In the genomic region with DNA sequence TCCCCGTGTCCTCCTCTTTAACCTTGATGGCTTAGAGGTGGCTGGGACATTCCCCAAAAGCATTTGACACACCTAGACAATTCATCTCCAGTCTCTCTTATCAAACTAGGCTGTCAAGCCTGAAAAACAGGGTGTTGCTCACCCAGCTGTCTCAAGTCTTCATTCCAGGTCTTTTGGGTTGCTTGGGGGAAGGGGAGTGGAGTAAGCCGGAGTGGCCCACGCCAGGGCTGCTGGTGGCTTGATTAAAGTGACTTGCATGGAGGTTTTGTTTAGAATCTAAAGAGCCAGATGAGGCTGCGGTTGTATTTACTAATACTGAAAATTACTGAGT, we compare ENCODE assay signal across 9 mouse cellular contexts.
A peak's percentile ranks its signal among the peaks of the same experiment; 100 is the strongest.
DNase-seq lines count a peak whose midpoint lies in the region; ATAC-seq and TF ChIP-seq lines count a peak whose summit lies in the region.
"Had no signal": no experiment of that assay in that cellular context is flagged by ENCODE, and none has a peak within 500 bp of the region (broad histone marks: within the 10 kb centered on the region; RNA-seq: fewer than 3 reads in every experiment).

No protein-coding gene starts in this region.

- TF ChIP-seq CTCF in cortical plate, adult 2 months (IDR thresholded peaks at IDR 0.05; ENCODE audit: extremely low read depth, insufficient read depth, low read length) = no peak

- H3K9me3 ChIP-seq in heart, embryonic 16.5 days (replicated peaks; ENCODE audit: control insufficient read depth, low read length) = no peaks in the 10 kb centered on the region
- no peaks in the 10 kb centered on the region for H3K9me3 ChIP-seq in hindbrain, embryonic 14.5 days (ENCODE audit: control insufficient read depth, low read length)
- H3K9me3 ChIP-seq in midbrain, embryonic 11.5 days (ENCODE audit: control insufficient read depth, low read length) = no peaks in the 10 kb centered on the region

- peak overlapping the region; percentile 90 for H3K27ac ChIP-seq in heart, embryonic 16.5 days (ENCODE audit: low read length)
- H3K27ac ChIP-seq in cortical plate, adult 2 months (ENCODE audit: insufficient read depth, low read length) = peak overlapping the region; percentile 20
- no peak overlapping the region for H3K27ac ChIP-seq in hindbrain, embryonic 14.5 days
- H3K27ac ChIP-seq in midbrain, embryonic 11.5 days (ENCODE audit: low read depth, low read length) = no peak overlapping the region

- H3K27me3 ChIP-seq in heart, embryonic 16.5 days (ENCODE audit: control insufficient read depth, insufficient read depth, low read length) = no peaks in the 10 kb centered on the region
- no peaks in the 10 kb centered on the region for H3K27me3 ChIP-seq in hindbrain, embryonic 14.5 days (ENCODE audit: control insufficient read depth, insufficient read depth, low read length)
- H3K27me3 ChIP-seq in midbrain, embryonic 11.5 days (ENCODE audit: control insufficient read depth, insufficient read depth, low read length) = peaks cover 4% of the 10 kb centered on the region; the same call in 1 of the 2 replicates

- 5% methylated on average over 4 of the region's 4 CpGs for WGBS in heart, embryonic 16.5 days
- WGBS in hindbrain, embryonic 14.5 days = 22% methylated on average over 4 of the region's 4 CpGs
- WGBS in midbrain, embryonic 11.5 days = 12% methylated on average over 4 of the region's 4 CpGs

- peaks cover 53% of the 10 kb centered on the region for H3K4me1 ChIP-seq in heart, embryonic 16.5 days (ENCODE audit: control insufficient read depth, insufficient read depth, low read length)
- peaks cover 10% of the 10 kb centered on the region for H3K4me1 ChIP-seq in cortical plate, adult 2 months (ENCODE audit: control insufficient read depth, insufficient read depth, low read length)
- H3K4me1 ChIP-seq in hindbrain, embryonic 14.5 days (replicated peaks; ENCODE audit: control insufficient read depth, insufficient read depth, low read length) = peaks cover 27% of the 10 kb centered on the region
- H3K4me1 ChIP-seq in midbrain, embryonic 11.5 days (ENCODE audit: control insufficient read depth, insufficient read depth, low read length) = peaks cover 48% of the 10 kb centered on the region

- ATAC-seq in heart, embryonic 16.5 days (replicated peaks; ENCODE audit: extremely low read depth, insufficient read depth, low FRiP score) = peak; percentile 11
- ATAC-seq in hindbrain, embryonic 14.5 days (ENCODE audit: low FRiP score) = no peak
- no peak for ATAC-seq in midbrain, embryonic 11.5 days (ENCODE audit: low FRiP score)
- ATAC-seq in activated CD4-positive, CD25-positive, alpha-beta regulatory T cell, adult 4 months = no peak

- H3K36me3 ChIP-seq in heart, embryonic 16.5 days (ENCODE audit: control insufficient read depth, insufficient read depth) = no peaks in the 10 kb centered on the region
- H3K36me3 ChIP-seq in hindbrain, embryonic 14.5 days (replicated peaks; ENCODE audit: control insufficient read depth, insufficient read depth) = no peaks in the 10 kb centered on the region
- no peaks in the 10 kb centered on the region for H3K36me3 ChIP-seq in midbrain, embryonic 11.5 days (ENCODE audit: control insufficient read depth, insufficient read depth, low read length)

- peak overlapping the region; percentile 61 for H3K4me2 ChIP-seq in heart, embryonic 16.5 days (ENCODE audit: low read depth, low read length)
- peak overlapping the region; percentile 46 for H3K4me2 ChIP-seq in hindbrain, embryonic 14.5 days (replicated peaks)
- peak overlapping the region; percentile 59 for H3K4me2 ChIP-seq in midbrain, embryonic 11.5 days

- intact Hi-C loops in heart, postnatal 25 days (cut with DNase I) = loop anchor here (2.0 kb wide), 1 partner anchor 14 kb away; no protein-coding TSS in a partner anchor

- peak overlapping the region; percentile 56 for H3K4me3 ChIP-seq in heart, embryonic 16.5 days (ENCODE audit: low read length)
- peak overlapping the region; percentile 16 for H3K4me3 ChIP-seq in cortical plate, adult 2 months (ENCODE audit: insufficient read depth, low read length)
- no peak overlapping the region for H3K4me3 ChIP-seq in hindbrain, embryonic 14.5 days (replicated peaks; ENCODE audit: low read length)
- peak overlapping the region; percentile 30 for H3K4me3 ChIP-seq in midbrain, embryonic 11.5 days (ENCODE audit: low read depth, low read length)

- H3K9ac ChIP-seq in heart, embryonic 16.5 days (ENCODE audit: low read length) = peak overlapping the region; percentile 70
- no peak overlapping the region for H3K9ac ChIP-seq in hindbrain, embryonic 14.5 days
- H3K9ac ChIP-seq in midbrain, embryonic 11.5 days (ENCODE audit: low read length) = peak overlapping the region; percentile 41; the same call in 1 of the 2 replicates

- no peak for TF ChIP-seq POLR2A in cortical plate, adult 2 months (IDR thresholded peaks at IDR 0.05; ENCODE audit: extremely low read depth, insufficient read depth, low read length)

- DNase-seq in heart, postnatal 25 days (ENCODE audit: low spot score) = no peak
- no peak for DNase-seq in hindbrain, embryonic 14.5 days (ENCODE audit: low spot score)
- DNase-seq in midbrain, embryonic 11.5 days (ENCODE audit: low spot score, missing footprints) = no peak
- no peak for DNase-seq in cerebellum, postnatal 4 days (ENCODE audit: low spot score in 2 of 2)
- no peak for DNase-seq in lung, postnatal 4 days
- DNase-seq: gastrocnemius, postnatal 10 days had no signal

Comparison
In these comparisons a context has a peak if more than half of its experiments do, and no peak if none do; other contexts are left out.
1. H3K27ac ChIP-seq: peak in heart, embryonic 16.5 days (single experiment) and cortical plate, adult 2 months (single experiment); none in hindbrain, embryonic 14.5 days (single experiment) and midbrain, embryonic 11.5 days (single experiment).
2. Peak in every context shown above with its lines, with median percentiles within 50 percentile points of each other: H3K4me2 ChIP-seq.